Mouse (Mus musculus) heart, postnatal 0 days (tissue): ENCODE results near the gene Mbd5. TPM values are rescaled to one million over a fixed set of nuclear protein-coding genes. Genes with fewer than 3 reads are reported as not detected.

Experiments
- ATAC-seq: fragments of 200-750 bp; cut with Nextera tagmentation; 2 replicates; pipeline ENCODE4 v1.8.0; 2017; ENCODE audit warnings: low read depth, moderate number of reproducible peaks, moderate library complexity; ENCODE audit not compliant: insufficient read depth
- DNase-seq: peaks from one replicate; pipeline ENCODE4 v3.0.0-alpha.2; 2016; ENCODE audit warnings: low spot score
- H3K27ac ChIP-seq: fragments of 300-500 bp; sonication (generic); 2 replicates; pipeline ENCODE4 v1.5.1; 2014; ENCODE audit warnings: low read depth, mild to moderate bottlenecking
- H3K27me3 ChIP-seq: fragments of 300-500 bp; sonication (generic); 2 replicates; pipeline ENCODE4 v1.6.1; 2014; ENCODE audit warnings: low read length, mixed read lengths; ENCODE audit not compliant: control insufficient read depth, insufficient read depth
- H3K36me3 ChIP-seq: fragments of 300-500 bp; sonication (generic); replicated peaks from 2 replicates; pipeline ENCODE4 v1.6.1; 2014; ENCODE audit warnings: low read length, mixed read lengths; ENCODE audit not compliant: control insufficient read depth, insufficient read depth
- H3K4me1 ChIP-seq: fragments of 300-500 bp; sonication (generic); 2 replicates; pipeline ENCODE4 v1.6.1; 2014; ENCODE audit warnings: antibody characterized with exemption; ENCODE audit not compliant: control insufficient read depth, insufficient read depth
- H3K4me2 ChIP-seq: fragments of 300-500 bp; sonication (generic); 2 replicates; pipeline ENCODE4 v1.6.1; 2014; ENCODE audit warnings: low read depth, mild to moderate bottlenecking, low read length, moderate library complexity
- H3K4me3 ChIP-seq: fragments of 300-500 bp; sonication (generic); 2 replicates; pipeline ENCODE4 v1.5.1; 2014; ENCODE audit warnings: low read depth, low read length
- H3K9ac ChIP-seq: fragments of 300-500 bp; sonication (generic); replicated peaks from 2 replicates; pipeline ENCODE4 v1.6.1; 2014; ENCODE audit warnings: low read depth, low read length, mixed read lengths
- H3K9me3 ChIP-seq: fragments of 300-500 bp; sonication (generic); replicated peaks from 2 replicates; pipeline ENCODE4 v1.6.1; 2016; ENCODE audit warnings: low read length; ENCODE audit not compliant: control insufficient read depth
- CTCF ChIP-seq: IDR thresholded peaks from 2 replicates; pipeline ENCODE4 v1.5.1; 2016; ENCODE audit warnings: antibody characterized with exemption, control low read depth, low read depth
- EP300 ChIP-seq: IDR thresholded peaks from 2 replicates; pipeline ENCODE4 v1.6.1; 2016; ENCODE audit warnings: antibody characterized with exemption, low read depth
- WGBS: fragments of 180-500 bp; shearing (Covaris S2); extraction: QIAGEN DNeasy Blood & Tissue Kit; methylation state at CpG from one replicate; pipeline ENCODE4 v1.1.7; 2014; 5-methylcytosine and 5-hydroxymethylcytosine counted together
- polyA plus RNA-seq: library from polyadenylated mRNA; unstranded; fragments of >200 nt; fragmentation: Nextera tagmentation; extraction: Ambion mirVana; gene quantifications from 2 replicates; pipeline ENCODE4 v1.2.1, GENCODE M21; 2015
- total RNA-seq: library from RNA; depleted of rRNA; stranded (reverse); fragments of >200 nt; gene quantifications from 2 replicates; pipeline ENCODE4 v1.2.3, GENCODE M21; 2014; ENCODE audit warnings: low replicate concordance

Mbd5 gene
- total and polyA plus RNA-seq, 2 experiments from 2014 or later, result 11.5 to 15.4 TPM

DNA sequence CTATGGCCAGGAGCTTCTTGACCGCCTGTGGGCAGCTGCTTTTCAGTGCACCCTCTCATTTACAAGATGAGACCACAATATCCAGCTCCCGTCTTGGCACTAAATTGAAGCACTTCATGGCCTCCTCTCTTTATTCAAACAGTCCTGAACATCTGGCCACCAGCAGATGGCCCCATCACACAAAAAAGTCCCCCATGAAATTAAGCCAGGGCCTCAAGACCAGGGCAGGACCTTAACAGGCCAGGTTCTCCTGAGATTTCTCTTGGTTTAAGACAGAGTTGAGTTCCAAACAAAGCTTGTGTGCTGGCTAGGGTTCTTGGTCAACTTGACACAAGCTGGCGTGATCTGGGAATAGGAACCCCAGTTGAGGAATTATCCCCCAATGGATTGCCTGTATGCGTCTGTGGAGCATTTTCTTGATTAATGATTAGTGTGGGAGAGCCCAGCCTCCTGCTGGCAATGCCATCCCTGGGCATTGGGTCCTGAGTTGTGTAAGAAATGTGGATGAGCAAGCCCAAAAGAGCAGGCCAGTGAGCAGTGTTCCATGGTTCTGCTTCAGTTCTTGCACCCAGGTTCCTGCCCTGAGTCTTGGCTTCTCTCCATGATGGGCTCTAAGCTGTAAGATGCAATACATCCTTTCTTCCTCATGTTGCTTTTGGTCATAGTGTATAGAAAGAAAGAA lies 409.7 kb downstream of the Mbd5 start:
- Histone ChIP-seq H3K4me3 (no peak overlapping the region), H3K27ac (no peak overlapping the region), H3K4me2 (no peak overlapping the region), H3K9ac (no peak overlapping the region), H3K36me3 (no peaks in the 10 kb centered on the region), H3K4me1 (no peaks in the 10 kb centered on the region), H3K9me3 (no peaks in the 10 kb centered on the region), H3K27me3 (no peaks in the 10 kb centered on the region)
- ATAC-seq (peak; percentile 64; the same call in 1 of the 2 replicates), DNase-seq (peak; percentile 31)
- TF ChIP-seq CTCF, result peak; percentile 68
- TF ChIP-seq EP300, result no peak
- 55% methylated on average over 4 of the region's 4 CpGs for WGBS

DNA sequence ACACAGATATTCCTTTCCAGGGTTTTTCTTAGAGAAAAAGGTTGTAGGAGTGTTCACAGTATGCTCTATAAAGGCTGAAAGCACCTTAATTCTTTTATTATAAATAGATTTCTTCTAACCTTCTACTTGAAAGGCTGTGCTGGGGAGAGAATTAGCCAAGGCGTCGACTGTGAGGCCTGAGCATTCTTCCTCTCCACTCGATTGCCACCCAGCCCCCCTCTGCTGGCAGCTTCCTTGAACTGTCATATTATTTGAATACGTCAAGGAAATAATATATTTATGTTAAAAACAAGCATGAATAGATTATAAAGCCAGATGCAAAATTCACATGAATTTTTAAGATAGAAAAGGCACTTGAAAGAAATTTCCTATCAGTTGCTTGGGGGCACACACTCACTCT lies 410.4 kb downstream of the Mbd5 start:
- TF ChIP-seq EP300 (no peak), CTCF (peak; percentile 19; the same call in 1 of the 2 replicates)
- no peak for DNase-seq
- Histone ChIP-seq H3K27me3 (no peaks in the 10 kb centered on the region), H3K9ac (no peak overlapping the region), H3K4me3 (no peak overlapping the region), H3K4me2 (no peak overlapping the region), H3K4me1 (no peaks in the 10 kb centered on the region), H3K36me3 (no peaks in the 10 kb centered on the region), H3K9me3 (no peaks in the 10 kb centered on the region), H3K27ac (no peak overlapping the region)
- no peak for ATAC-seq
- 63% methylated on average over 4 of the region's 4 CpGs for WGBS

DNA sequence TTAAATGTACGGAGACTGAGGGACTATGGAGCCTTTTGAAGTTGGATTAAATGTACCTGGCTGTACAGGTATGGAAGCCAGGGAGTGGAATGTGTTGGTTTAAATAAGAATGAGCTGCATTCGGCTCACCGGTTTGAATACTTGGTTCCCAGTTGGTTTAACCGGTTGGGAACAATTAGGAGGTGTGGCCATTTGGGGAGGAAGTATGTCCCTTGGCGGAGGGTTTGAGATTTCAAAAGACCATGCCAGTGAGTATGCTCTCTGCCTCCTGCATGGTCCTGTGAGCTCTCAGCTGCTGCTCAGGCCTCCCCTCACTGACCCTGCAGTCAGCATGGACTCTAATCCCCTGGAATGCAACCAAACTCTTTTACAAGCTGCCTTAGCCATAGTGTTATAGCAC lies 415.2 kb downstream of the Mbd5 start:
- H3K27me3 ChIP-seq, result no peaks in the 10 kb centered on the region
- ATAC-seq, result no peak
- no peak overlapping the region for H3K9ac ChIP-seq
- no peak overlapping the region for H3K4me2 ChIP-seq
- TF ChIP-seq CTCF (no peak), EP300 (no peak)
- no peaks in the 10 kb centered on the region for H3K9me3 ChIP-seq
- peaks cover 4% of the 10 kb centered on the region; the same call in 1 of the 2 replicates for H3K4me1 ChIP-seq
- WGBS, result 63% methylated on average over 5 of the region's 5 CpGs
- no peak for DNase-seq
- no peaks in the 10 kb centered on the region for H3K36me3 ChIP-seq
- no peak overlapping the region for H3K27ac ChIP-seq
- no peak overlapping the region for H3K4me3 ChIP-seq

DNA sequence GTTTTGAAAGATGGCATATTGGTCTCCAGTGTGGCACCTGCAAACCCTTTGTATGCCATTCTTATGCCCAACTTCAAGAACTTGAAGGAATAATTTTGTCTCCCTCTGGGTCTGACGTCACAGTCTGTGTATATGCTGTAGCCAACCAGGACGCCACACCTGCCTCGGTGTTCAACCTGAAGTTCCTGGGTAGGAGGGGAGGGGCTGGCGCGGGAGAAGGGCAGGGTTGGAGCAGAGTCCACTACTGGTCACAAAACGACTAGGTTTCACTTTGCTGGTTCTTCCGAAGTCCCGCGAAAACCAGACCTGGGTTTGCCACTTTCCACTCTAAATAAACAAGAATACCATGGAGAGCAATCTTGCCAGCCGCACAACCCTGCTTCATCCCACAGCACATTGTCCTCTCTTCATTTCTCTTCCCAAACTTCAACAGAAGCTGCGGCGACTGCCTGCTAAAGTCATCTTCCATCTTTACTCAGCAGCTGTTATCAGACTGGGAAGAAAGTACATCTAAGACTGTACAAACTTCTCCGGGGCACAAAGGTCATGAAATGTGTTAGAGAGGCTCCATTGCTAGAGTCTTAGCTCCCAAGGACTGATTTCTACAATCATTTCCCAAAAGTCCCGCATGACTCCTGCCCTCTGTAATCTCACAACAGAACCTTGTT lies 417.7 kb downstream of the Mbd5 start:
- H3K4me2 ChIP-seq, result no peak overlapping the region; the same call in 1 of the 2 replicates
- H3K36me3 ChIP-seq, result no peaks in the 10 kb centered on the region
- TF ChIP-seq CTCF (no peak), EP300 (no peak)
- DNase-seq (no peak), ATAC-seq (no peak)
- no peak overlapping the region for H3K9ac ChIP-seq
- H3K4me3 ChIP-seq, result no peak overlapping the region
- H3K27ac ChIP-seq, result no peak overlapping the region
- no peaks in the 10 kb centered on the region for H3K9me3 ChIP-seq
- H3K27me3 ChIP-seq, result no peaks in the 10 kb centered on the region
- peaks cover 4% of the 10 kb centered on the region; the same call in 1 of the 2 replicates for H3K4me1 ChIP-seq
- 77% methylated on average over 14 of the region's 14 CpGs for WGBS

DNA sequence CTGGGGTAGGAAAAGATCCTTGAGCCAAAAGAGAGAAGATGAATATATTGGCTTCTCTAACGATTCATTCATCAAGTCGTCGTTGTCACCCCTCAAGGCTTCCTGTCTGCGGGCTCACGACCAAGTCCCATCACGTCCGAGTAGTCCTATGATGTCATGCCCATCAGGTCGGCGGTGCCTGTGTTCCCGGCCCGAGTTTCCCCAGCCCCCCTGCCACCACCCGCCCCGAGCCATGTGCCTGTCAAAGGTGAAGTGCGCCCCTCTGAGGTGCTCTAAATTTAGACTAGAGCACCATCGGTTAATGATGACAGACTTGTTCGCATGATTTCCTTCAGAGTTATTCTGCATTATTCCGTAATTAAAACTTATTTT lies 418.2 kb downstream of the Mbd5 start:
- Histone ChIP-seq H3K27ac (no peak overlapping the region), H3K9me3 (no peaks in the 10 kb centered on the region), H3K4me1 (peaks cover 5% of the 10 kb centered on the region; the same call in 1 of the 2 replicates), H3K9ac (no peak overlapping the region), H3K36me3 (no peaks in the 10 kb centered on the region), H3K4me2 (peak overlapping the region; percentile 41), H3K27me3 (no peaks in the 10 kb centered on the region), H3K4me3 (no peak overlapping the region)
- peak; percentile 39; the same call in 1 of the 2 replicates for ATAC-seq
- 23% methylated on average over 17 of the region's 17 CpGs for WGBS
- TF ChIP-seq CTCF (no peak), EP300 (no peak)
- peak; percentile 16 for DNase-seq
